Mouse (Mus musculus) CD8-positive naive resting alpha-beta T cell, adult 2 months (primary cell): ENCODE measurements around the gene Rnf126.

Source experiments
- DNase-seq, 2 experiments: peaks; one replicate each; pipeline ENCODE4 v3.0.0; 2022; ENCODE audit warnings: low read depth in 2 of 2, low spot score in 2 of 2

The Rnf126 gene

DNA sequence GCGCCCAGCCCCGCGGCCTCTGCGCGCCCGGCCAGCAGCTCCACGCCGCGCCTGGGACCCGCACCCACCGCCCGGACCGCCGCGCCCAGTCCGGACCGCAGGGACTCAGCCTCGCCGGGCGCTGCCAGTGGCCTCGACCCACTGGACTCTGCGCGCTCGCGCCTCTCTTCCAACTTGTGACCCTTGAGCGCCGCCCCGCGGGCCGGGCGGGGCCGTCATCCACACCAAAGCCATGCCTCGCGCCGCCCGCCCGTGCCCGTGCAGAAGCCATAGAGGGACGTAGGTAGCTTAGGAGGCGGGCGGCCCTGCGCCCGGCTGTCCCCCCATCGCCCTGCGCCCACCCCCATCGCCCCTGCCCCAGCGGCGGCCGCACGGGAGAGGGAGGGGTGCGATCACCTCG lies 31.4 kb downstream of the Rnf126 start:
- DNase-seq: no peak

DNA sequence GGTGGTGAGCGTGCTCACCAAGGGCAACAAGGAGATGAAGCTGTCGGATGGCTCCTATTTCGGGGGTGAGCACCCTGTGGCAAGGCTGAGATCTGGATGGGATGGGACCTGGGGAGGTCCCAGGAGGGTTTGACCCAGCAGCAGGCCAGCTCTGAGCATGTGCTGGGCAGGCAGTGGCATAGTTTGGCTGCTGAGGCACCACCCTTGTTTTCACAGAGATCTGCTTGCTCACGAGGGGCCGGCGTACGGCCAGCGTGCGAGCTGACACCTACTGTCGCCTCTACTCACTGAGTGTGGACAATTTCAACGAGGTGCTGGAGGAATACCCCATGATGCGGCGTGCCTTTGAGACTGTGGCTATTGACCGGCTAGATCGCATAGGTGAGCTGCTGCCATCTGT lies 32.9 kb downstream of the Rnf126 start:
- no peak for DNase-seq

DNA sequence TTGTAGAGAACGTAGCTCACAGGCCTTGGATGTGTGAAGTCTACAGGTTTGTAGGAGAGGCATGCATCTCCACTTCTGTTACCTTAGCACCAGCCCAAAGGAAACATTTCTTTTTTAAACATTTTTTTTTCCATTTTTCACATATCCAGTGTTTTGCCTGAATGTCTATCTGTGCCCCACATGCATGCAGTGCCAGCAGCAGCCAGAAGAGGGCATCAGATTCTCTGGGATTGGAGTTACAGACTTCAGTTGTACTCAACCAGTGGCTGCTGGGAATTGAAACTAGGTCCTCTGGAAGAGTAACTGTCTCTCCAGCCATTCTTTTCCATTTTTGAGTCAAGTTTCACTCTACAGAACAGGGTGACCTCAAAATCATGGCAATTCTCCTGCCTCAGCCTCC lies 34.3 kb downstream of the Rnf126 start:
- DNase-seq: peak in 1 of 2 experiments; percentile 52

DNA sequence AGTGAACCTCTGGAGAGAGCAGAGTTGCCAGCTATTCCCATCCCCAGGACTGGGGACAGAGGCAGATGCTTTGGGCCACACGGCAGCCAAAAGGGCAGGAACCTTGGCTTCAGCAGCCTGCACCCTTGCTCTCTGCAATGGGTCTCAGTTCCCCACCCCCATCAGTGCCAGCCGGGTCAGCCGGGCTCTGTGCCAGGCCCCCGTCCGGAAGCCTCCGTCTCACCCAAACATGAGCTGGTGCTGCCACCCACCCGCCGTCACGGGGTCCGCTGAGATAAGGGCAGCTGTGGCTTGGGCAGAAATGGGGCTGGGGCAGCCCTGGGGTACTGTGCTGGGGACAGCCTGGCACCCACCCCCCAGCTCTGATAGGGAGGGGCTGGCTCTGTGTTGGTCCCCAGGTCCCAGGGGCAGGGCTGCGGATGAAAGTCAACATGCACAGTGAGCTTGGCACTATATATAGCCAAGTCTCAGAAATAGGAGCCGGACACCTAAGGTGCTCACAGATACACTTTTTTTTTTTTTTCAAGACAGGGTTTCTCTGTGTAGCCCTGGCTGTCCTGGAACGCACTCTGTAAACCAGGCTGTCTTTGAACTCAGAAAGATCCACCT lies 37.3 kb downstream of the Rnf126 start:
- no peak for DNase-seq

DNA sequence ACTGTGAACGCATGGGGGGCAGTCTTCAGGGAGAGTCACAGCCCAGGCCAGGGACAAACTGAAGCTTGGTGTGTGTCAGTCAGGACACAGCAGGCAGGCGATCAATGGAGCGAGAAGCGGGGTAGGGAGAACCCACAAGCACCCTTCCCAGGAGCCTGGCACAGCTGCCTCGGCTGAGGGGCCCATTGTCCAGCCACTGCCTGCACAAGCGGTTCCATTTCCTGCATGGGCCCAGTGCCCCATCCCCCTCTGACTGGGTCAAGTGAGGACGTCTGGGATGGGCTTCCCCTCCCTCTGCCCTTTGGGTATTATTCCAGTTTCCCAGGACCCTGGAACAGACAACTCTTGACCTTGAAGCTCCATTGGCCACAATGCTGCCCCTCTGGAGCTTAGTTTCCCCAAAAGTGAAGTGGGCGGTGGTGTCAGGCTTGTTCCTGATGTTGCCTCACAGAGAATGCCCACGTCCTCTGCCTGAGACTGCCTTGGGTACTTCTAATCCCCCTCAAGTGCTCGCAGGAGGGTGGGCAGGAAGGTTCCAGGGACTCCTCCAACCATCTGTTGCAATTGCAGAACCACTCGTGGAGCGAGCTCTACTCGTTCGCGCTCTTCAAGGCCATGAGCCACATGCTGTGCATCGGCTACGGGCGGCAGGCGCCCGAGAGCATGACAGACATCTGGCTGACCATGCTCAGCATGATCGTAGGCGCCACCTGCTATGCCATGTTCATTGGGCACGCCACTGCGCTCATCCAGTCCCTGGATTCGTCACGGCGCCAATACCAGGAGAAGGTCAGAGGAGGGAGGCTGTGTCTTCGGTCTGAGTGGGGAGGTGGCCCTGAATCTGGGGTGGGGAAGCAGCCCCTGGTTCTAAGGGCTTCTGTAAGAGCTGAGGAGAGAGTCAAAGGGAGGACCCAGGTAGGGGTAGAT lies 38.2 kb downstream of the Rnf126 start:
- DNase-seq: no peak

DNA sequence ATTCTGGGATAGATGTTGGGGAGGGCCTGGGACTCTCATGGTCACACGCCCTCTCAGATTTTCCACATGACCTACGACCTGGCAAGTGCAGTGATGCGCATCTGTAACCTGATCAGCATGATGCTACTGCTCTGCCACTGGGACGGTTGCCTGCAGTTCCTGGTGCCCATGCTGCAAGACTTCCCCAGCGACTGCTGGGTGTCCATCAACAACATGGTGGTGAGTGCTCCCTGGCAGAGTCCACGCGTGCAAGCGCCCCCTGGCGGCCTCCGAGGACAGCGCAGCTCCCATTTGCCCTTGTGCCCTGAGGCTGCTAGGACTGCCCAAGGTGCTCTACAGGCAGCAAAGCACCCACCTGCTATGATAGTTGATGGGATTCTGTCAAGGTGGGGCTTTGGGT lies 40.7 kb downstream of the Rnf126 start:
- DNase-seq: peak; percentile 56 to 60

DNA sequence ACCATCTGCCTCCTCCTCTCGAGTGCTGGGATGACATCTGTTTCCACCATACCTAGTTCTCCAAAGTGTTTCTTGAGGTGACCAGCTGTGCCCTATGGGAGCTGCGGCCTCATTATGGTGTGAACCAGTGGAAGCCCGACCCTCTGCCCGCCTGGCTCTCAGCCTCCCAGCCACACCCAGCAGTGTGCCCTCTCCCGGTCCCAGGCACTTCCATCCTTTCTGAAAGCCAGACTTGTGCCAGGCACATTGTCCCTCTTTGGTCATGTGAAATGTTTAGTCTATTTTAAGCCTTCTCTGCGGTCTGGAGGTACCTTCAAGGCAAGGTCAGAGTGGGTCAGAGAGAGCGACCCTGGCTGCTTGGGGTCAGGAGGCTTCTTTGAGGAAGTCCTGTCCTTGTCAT lies 43.1 kb downstream of the Rnf126 start:
- DNase-seq: no peak

DNA sequence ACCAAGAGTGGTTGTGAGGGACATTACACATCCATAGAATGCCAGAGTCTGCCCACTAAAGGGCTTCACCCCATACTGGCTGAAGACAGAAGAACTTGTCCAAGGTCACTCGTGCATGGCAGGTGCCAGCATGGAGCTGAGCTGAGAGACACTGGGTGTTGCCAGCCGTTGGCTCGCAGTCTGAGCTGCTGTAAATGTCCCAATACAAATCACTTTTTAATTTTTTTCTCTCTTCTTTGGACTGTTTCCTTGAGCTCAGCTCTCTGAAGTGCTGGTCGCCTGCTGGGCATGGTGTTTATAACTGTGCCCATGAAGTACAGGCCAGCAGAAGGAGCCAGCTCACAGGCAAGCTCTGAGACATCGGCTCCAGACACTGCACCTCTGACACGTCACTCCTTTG lies 43.7 kb downstream of the Rnf126 start:
- no peak for DNase-seq

DNA sequence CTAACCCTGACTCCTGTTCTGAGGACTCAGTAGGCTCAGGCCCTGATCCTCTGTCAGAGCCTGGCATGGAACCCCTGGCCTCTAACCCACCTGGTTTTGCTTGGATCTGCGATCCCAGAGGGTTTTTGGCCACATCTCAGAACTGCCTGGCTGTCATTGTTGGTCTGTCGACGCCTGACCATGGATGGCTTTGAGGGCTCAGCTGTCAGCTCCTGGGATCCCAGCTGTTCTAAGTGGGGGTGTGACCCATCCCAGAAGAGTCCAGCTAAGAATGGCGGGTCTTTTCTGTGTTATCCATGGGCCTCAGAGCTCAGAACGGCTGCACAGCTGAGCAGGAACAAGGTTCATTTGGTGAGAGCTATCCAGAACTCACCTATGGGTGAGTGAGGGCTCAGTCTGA lies 45.7 kb downstream of the Rnf126 start:
- no peak for DNase-seq

DNA sequence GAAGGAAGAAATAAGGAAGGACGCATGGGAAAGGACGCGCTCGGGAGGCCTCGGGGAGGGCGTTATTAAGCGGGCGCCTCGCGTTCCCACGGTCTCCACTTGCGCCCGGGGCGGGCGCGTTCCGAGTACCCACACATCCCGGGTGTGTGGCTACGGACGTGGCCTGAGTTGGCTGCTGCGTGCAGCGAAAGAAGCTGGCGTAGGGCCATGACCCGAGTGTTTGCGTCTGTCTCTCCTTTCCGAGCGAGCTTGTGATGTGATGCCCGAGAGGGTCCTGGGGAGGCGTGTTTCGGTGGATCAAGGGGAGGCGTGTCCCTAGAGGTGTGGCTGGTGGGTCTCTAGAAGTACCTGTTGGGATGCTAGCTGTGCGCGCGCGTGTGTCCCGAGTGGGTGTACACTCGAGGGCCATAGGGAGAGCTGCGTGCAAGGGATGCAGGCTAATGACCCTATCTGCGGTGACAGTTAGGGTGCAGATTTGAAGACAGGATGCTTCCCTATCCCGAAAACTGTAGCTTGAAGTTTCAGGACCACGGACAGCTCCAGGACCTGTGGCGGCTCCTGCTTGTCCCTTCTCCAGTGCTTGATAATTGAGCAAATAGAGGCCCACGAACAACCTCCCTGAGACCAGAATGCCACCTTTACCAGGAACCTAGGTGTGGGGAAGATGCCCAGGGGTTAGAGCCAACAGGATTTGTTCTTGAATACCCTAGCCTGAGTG lies 49.0 kb downstream of the Rnf126 start:
- DNase-seq: peak in 1 of 2 experiments; percentile 35

DNA sequence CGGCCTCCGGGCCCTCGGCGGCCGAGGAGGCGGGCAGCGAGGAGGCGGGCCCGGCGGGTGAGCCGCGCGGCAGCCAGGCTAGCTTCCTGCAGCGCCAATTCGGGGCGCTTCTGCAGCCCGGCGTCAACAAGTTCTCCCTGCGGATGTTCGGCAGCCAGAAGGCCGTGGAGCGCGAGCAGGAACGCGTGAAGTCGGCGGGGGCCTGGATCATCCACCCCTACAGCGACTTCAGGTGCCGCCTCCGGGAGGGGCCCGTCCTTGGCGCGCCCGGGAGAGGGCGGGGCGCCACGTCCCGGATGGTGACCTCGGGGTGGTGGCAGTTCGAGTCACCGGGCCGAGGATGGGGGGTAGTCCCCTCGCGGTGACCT lies 49.8 kb downstream of the Rnf126 start:
- DNase-seq: no peak

DNA sequence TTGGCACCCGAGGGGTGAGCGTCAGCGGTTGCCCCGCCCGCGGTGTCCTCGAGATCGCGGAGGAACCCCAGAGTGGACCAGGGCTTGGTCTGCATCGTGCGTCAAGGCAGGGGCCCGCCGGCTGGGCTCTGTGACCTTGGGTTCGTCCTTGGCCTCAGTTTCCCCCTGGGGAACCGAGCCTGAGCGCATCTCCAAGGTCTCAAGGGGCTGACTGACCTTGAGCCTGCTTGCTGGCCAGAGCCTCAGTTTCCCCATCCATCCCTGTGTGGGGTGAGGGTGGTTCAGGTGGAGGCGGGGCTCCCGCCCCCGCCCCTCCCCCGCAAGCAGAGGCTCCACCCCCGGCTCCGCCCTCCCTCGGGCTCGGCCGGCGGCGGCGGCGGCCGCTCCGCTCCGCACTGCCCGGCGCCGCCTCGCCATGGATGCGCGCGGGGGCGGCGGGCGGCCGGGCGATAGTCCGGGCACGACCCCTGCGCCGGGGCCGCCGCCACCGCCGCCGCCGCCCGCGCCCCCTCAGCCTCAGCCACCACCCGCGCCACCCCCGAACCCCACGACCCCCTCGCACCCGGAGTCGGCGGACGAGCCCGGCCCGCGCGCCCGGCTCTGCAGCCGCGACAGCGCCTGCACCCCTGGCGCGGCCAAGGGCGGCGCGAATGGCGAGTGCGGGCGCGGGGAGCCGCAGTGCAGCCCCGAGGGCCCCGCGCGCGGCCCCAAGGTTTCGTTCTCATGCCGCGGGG lies 50.3 kb downstream of the Rnf126 start, which contains the start of gene Hcn2:
TSS of gene Hcn2 (plus strand) at position 381 of the 734 bp plus-strand sequence.
- DNase-seq: no peak

DNA sequence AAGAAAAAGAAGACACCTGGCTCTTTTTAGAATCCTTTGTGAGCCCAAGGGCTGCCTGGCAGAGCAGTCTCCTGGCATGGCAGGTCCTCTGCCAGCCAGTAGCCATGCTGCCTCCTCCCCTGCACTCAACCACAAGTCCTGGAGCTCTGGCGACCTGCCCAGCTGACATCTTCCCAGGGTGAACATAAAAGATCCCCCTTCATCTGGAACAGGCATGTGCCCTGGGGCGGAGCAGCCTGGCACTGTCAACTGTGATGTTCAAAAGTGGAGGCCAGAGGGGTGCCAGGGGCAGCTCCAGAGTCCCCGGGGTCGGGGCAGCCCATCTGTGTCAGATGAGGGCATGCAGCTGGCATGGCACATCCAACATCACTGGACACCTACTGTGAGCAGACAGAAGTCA lies 51.8 kb downstream of the Rnf126 start:
- no peak for DNase-seq

DNA sequence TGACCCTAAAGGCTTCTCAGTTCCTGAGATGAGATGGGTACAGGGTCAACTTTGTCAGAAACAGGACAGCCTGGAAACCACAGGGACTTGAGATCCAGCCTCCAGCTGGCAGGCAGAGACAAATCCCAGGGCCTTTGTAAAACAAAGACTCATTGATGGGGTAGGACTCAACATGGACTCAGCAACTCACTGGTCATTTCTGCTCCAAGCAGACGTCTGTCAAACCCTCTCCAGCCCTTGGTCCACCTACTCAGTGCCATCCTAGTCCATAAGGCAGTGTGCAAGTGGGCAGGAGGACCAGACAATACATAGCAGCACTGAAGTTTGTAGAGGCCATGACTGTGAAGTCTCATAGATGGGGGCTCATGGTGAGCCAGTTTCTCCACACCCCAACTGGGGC lies 53.6 kb downstream of the Rnf126 start:
- DNase-seq: no peak

DNA sequence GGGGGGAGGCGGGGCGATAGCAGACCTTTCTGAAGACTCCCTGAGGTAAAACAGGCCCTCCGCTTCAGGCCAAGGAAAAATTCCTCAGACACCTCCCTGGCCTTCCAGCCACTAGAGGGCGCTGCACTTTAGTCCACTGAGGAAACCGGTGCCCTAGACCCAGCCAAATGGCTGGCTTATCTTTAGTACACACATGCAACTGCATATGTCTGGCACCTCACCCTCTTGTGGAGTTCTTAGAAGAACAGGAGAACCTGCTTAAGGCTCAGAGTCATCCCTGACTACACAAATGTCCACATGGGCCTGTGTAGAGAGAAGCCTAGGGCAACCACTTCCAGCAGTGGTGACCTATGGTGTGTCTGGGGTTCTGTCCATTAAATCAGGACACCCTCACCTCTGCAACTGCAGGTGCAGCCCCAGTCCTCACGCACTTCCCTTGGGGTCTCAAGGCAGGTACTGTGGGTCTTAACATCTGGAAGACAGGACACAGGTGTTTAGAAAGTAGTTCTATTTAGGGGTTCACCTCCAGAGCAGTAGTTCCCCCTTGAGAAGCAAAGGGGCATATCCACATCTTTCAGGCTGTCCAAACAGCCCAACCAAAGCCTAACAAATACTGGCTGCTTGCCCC lies 54.1 kb downstream of the Rnf126 start:
- peak; percentile 71 to 81 for DNase-seq

DNA sequence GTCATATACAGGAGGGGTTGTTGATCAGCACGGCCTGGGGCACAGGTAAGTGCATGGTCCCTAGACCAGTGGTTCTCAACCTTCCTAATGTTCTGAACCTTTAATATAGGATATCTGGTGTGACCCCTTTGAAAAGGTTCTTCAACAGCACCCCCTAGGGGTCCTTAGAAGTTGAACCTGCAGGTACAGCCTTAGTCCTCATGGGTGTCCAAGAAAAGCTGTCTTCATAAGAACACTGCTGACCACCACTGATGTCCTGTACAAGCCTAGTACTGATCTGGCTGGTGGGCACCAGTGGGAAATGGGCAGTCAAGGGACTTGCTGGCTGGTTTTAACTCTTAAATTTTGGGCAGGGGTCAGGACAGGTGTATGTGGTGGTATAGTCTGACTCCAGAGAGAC lies 54.7 kb downstream of the Rnf126 start:
- DNase-seq: peak in 1 of 2 experiments; percentile 32

DNA sequence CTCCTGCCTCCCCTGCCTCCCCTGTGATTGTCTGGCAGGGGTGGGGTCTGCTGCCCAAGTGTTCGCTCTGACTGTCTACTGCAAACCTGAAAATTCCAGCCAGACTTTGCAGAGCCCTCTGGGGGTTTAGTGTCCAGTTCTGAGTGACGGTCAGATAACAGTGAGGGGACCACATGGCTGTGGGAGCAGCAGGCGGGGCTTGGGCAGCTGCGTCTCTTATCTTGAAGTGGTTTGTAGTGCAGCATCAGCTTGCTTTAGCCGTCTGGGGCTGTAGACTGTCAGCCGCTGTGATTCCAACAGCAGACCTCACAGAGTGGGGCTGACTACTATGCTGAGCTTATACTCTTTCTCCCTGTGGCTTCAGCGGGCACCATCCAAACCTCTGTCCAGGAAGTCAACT lies 57.4 kb downstream of the Rnf126 start:
- no peak for DNase-seq

DNA sequence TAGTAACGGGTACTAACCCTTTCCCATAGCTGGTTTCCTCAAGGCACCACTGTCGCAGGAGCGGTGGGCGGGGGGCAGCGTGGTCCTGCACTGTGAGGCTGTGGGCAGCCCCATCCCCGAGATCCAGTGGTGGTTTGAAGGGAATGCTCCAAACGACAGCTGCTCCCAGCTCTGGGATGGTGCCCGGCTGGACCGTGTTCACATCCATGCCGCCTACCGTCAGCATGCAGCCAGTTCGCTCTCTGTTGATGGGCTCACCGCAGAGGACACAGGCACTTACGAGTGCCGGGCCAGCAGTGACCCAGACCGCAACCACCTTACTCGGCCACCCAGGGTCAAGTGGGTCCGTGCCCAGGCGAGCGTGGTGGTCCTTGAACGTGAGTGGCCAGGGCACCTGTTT lies 58.1 kb downstream of the Rnf126 start:
- DNase-seq: no peak
